Mouse (Mus musculus) forebrain, embryonic 10.5 days (tissue): ENCODE results near the gene Mnd1. TPM values are rescaled to one million over a fixed set of nuclear protein-coding genes. Genes with fewer than 3 reads are reported as not detected.

ENCODE experiments used
- DNase-seq: peaks from one replicate; pipeline ENCODE4 v3.0.0-alpha.2; 2017; ENCODE audit warnings: low spot score; ENCODE audit errors: extremely low spot score
- H3K27ac ChIP-seq: fragments of 300-500 bp; sonication (generic); 2 replicates; pipeline ENCODE4 v1.5.1; 2016; ENCODE audit warnings: mild to moderate bottlenecking
- H3K27me3 ChIP-seq: fragments of 300-500 bp; sonication (generic); 2 replicates; pipeline ENCODE4 v1.6.1; 2016; ENCODE audit warnings: mild to moderate bottlenecking; ENCODE audit not compliant: poor library complexity, severe bottlenecking
- H3K36me3 ChIP-seq: fragments of 300-500 bp; sonication (generic); replicated peaks from 2 replicates; pipeline ENCODE4 v1.6.1; 2016; ENCODE audit warnings: mild to moderate bottlenecking, moderate library complexity
- H3K4me1 ChIP-seq: fragments of 300-500 bp; sonication (generic); 2 replicates; pipeline ENCODE4 v1.6.1; 2016
- H3K4me3 ChIP-seq: fragments of 300-500 bp; sonication (generic); 2 replicates; pipeline ENCODE4 v1.5.1; 2016; ENCODE audit warnings: mild to moderate bottlenecking, moderate library complexity
- H3K9me3 ChIP-seq: fragments of 300-500 bp; sonication (generic); 2 replicates; pipeline ENCODE4 v1.6.1; 2016; ENCODE audit warnings: mild to moderate bottlenecking, moderate library complexity
- WGBS: fragments of 180-500 bp; shearing (Covaris S2); methylation state at CpG from one replicate; pipeline ENCODE4 v1.1.7; 2016; 5-methylcytosine and 5-hydroxymethylcytosine counted together
- polyA plus RNA-seq: library from polyadenylated mRNA; unstranded; fragments of >200 nt; fragmentation: Nextera tagmentation; extraction: Ambion mirVana; gene quantifications from 2 replicates; pipeline ENCODE4 v1.2.1, GENCODE M21; 2016

The Mnd1 gene
- polyA plus RNA-seq, 1 experiment from 2014 or later, result 14.7 TPM

DNA sequence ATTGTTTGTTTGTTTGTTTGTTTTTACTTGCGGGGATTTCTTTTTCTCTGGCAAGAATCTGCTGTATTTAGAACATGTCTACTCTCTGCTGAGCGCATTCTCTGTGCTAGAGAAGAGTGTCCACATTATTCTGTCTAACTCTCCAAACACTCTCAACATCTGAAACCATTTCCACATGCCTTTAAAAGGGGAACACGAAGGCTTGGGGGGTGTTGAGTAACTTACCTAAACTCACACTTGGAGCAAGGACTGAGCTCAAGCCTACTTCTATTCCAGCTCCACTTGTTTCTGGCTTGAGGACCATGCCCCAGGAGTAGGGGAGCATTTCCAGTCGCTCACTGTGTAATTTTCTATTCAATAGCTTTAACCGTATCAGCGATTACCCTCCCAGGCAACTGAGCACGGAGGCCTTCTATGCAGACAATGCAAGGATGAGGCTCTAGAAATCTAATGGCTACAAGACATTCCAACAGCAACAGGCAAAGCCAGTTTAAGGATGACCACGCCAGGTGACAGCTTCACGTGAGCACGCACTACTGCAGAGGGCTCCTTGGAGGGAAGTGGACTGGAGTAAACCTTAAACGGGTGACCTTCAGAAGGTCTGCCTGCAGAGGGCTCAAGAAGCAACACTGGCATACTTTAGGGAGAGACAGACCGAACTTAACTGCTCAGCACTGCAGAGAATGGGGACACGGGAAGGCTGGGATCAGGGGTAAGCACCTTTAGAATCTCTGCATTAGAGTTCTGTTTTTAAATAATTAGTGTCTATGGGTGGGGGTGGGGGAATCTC, 78.8 kb downstream of the Mnd1 start:
- H3K27me3 ChIP-seq, result no peaks in the 10 kb centered on the region
- no peak for DNase-seq
- H3K4me3 ChIP-seq, result no peak overlapping the region
- WGBS, result 80% methylated on average over 13 of the region's 13 CpGs
- 0 out of 2 replicates have a peak, but pooled peaks cover under 1% of the 10 kb centered on the region for H3K9me3 ChIP-seq
- H3K36me3 ChIP-seq, result no peaks in the 10 kb centered on the region
- H3K27ac ChIP-seq, result no peak overlapping the region
- H3K4me1 ChIP-seq, result no peaks in the 10 kb centered on the region; the same call in 1 of the 2 replicates

DNA sequence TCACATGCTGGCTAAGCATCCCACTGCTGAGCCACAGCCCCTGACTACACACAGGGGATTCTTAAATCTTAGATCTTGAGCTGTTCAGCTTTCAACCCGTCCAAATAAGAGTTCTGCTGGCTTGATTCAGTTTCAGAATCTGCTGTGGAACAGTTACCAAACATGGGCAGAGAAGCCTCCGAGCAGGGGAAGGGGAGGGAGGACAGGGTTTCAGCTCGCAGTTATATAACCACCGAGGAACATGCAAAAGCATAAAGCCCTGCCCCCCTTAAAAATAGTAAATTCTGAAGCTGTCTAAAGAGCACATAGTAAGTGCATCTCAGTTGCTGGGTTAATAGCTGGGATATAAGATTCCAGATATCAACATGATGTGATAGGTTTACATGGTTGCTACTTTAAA, 80.1 kb downstream of the Mnd1 start:
- Histone ChIP-seq H3K27ac (no peak overlapping the region), H3K27me3 (no peaks in the 10 kb centered on the region), H3K36me3 (no peaks in the 10 kb centered on the region), H3K4me1 (no peaks in the 10 kb centered on the region; the same call in 1 of the 2 replicates), H3K9me3 (no peaks in the 10 kb centered on the region), H3K4me3 (no peak overlapping the region)
- no peak for DNase-seq
- 84% methylated on average over 4 of the region's 4 CpGs for WGBS

DNA sequence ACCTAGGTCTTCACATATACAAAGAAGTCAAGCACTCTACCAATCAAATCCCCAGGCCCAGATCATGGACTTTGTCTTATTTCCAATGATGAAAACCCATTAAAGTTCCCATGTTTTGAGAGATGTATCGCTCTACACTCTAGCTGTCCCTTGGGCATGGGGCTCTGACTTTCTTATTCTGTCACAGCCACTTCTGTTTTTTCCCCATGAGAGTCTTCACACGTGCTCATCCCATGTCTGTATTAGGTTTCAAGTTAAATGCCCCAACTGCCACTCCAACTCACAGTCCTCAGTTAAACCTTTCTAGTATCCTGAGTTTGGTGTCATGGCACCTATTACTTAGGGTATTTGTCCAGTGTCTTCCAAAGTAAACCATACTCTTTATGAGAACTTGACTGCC, 80.8 kb downstream of the Mnd1 start:
- 85% methylated on average over 2 of the region's 2 CpGs for WGBS
- Histone ChIP-seq H3K4me3 (no peak overlapping the region), H3K9me3 (no peaks in the 10 kb centered on the region), H3K36me3 (no peaks in the 10 kb centered on the region), H3K4me1 (no peaks in the 10 kb centered on the region; the same call in 1 of the 2 replicates), H3K27ac (no peak overlapping the region), H3K27me3 (no peaks in the 10 kb centered on the region)
- DNase-seq, result no peak

DNA sequence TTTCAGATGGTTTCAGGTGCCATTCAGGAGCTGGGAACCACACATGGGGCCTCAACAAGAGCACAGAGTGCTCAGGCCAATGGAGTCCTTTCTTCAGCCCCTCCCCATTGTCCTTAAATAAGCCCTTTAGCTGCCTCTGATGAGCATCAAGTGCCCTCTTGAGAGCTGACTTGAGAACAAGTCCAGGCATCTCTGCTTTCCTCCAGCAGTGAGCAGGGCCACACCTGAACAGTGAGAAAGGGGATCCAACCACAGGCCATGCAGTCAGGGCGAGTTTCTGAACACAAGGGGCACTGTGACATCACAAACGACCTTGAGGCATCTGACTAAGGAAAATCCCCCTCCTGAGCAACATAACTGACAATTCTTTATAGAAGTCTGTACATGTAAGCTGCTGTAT, 83.9 kb downstream of the Mnd1 start:
- Histone ChIP-seq H3K27me3 (no peaks in the 10 kb centered on the region), H3K9me3 (no peaks in the 10 kb centered on the region), H3K27ac (no peak overlapping the region), H3K4me3 (no peak overlapping the region), H3K4me1 (no peaks in the 10 kb centered on the region; the same call in 1 of the 2 replicates), H3K36me3 (no peaks in the 10 kb centered on the region)
- DNase-seq, result no peak
- 18% methylated on average over 2 of the region's 2 CpGs for WGBS

DNA sequence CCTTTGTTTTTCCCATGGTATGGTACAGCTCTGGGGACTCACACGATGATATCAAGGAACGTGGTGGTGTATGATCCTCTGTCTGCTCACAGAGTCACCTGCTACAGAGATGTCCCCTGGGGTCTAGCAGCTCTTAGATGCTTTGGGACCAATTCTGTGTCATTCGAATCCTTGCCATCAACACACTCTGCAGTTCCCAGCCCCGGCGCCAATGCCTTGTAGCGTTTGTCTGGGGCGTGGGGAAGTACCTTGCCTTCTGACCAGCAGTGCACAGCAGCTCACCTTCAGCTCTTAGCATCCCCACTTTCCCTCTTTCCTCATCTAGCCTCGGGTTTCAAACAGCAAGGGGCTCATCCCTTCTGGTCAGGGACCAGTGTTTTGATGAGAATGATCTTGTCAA, 84.8 kb downstream of the Mnd1 start:
- H3K27ac ChIP-seq, result no peak overlapping the region
- no peak overlapping the region for H3K4me3 ChIP-seq
- no peaks in the 10 kb centered on the region for H3K36me3 ChIP-seq
- WGBS, result 88% methylated on average over 8 of the region's 8 CpGs
- no peaks in the 10 kb centered on the region for H3K27me3 ChIP-seq
- no peaks in the 10 kb centered on the region; the same call in 1 of the 2 replicates for H3K4me1 ChIP-seq
- H3K9me3 ChIP-seq, result no peaks in the 10 kb centered on the region
- DNase-seq, result no peak

DNA sequence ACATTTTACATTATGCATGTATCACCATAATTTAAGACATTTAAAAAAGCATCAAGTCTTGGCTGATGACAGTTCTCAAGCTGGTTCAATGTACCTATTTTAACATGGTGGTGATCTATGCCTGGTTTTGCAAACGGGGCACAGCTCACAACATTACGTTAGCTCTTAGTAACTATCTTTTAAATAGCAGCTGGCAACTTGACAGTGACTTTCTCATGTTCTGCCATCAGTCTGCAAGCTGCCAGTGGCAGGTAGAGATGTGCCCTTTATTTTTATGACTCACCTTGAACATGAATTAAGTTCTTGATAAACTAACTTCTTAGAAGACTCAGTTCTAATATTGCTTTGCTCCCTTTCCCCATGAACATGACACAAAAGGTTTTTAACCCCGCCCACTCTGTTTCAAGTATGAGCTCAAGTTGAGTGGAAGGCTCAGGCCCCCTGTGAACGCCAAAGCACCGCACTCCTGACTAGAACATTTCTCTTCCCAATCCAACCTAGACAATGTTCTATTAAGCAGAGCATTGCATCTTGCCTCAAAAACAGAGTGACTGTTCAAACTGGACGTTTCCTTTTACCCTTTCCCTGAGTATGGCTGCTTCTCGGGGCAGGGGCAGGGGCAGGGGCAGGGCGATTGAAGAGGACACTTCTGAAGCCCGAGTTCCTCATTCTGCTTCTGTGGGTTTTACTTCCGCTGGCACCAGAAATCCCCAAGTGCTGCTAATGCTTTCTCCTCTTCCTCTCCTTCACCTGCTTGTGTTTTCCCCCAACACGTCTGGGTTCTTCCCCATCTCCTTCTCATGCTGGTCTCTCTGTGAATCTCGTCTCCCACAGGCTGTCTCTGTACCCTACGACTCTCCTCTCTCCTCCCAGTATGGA, 86.5 kb downstream of the Mnd1 start:
- no peak for DNase-seq
- no peaks in the 10 kb centered on the region for H3K27me3 ChIP-seq
- H3K9me3 ChIP-seq, result no peaks in the 10 kb centered on the region
- no peak overlapping the region for H3K4me3 ChIP-seq
- H3K27ac ChIP-seq, result no peak overlapping the region
- no peaks in the 10 kb centered on the region for H3K36me3 ChIP-seq
- 85% methylated on average over 13 of the region's 13 CpGs for WGBS
- H3K4me1 ChIP-seq, result no peaks in the 10 kb centered on the region; the same call in 1 of the 2 replicates

DNA sequence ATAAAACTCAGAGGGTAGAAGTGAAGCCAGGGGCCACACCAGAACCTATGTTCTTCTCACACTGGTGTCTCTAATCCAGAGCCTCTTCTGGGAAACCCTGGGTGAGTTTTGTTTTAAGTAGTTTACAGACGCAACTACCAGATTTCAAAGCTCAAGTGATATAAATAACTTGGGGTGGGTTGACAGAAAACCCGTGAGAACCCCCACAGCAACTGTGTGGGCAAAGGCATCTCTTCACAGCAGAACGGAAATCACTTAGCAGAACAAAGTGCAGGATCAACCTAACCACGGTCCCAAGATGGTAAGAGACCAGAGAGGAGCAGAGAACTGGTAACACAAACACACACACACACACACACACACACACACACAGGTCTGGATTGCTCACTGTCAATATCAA, 89.8 kb downstream of the Mnd1 start:
- H3K27ac ChIP-seq, result no peak overlapping the region
- DNase-seq, result no peak
- peaks cover 7% of the 10 kb centered on the region; the same call in 1 of the 2 replicates for H3K4me1 ChIP-seq
- no peak overlapping the region for H3K4me3 ChIP-seq
- no peaks in the 10 kb centered on the region; the same call in 1 of the 2 replicates for H3K9me3 ChIP-seq
- no peaks in the 10 kb centered on the region for H3K36me3 ChIP-seq
- H3K27me3 ChIP-seq, result no peaks in the 10 kb centered on the region
- WGBS, result 83% methylated on average over 4 of the region's 4 CpGs

DNA sequence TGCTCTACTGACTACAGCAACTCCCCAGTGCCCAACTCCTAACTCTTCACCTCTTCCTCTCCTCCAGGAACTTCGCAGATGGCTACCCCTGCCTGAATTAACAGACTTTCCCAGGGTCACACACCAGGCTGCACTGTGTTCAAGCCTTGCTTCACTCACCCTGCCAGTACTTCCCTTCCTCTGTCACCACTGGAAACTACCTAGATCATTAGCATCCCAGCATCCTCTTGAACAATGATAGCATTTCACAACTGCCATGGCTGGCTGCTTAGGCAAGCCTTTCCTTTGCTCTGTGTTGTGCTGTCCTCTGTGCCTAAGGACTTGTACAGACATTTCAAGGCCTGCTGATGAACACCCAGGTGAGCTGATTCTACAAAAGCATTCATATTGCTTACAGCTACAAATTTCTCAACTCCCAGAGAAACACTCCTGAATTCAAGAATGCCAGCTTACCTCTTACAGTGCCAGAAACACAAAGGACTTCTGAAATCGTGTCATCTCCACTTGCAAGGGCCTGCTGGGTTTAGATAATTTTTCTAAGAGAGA, 92.1 kb downstream of the Mnd1 start:
- no peak overlapping the region for H3K27ac ChIP-seq
- H3K9me3 ChIP-seq, result peaks cover under 1% of the 10 kb centered on the region; the same call in 1 of the 2 replicates
- no peak for DNase-seq
- H3K4me3 ChIP-seq, result no peak overlapping the region
- 84% methylated on average over 2 of the region's 2 CpGs for WGBS
- peaks cover 10% of the 10 kb centered on the region; the same call in 1 of the 2 replicates for H3K4me1 ChIP-seq
- no peaks in the 10 kb centered on the region for H3K27me3 ChIP-seq
- H3K36me3 ChIP-seq, result no peaks in the 10 kb centered on the region

DNA sequence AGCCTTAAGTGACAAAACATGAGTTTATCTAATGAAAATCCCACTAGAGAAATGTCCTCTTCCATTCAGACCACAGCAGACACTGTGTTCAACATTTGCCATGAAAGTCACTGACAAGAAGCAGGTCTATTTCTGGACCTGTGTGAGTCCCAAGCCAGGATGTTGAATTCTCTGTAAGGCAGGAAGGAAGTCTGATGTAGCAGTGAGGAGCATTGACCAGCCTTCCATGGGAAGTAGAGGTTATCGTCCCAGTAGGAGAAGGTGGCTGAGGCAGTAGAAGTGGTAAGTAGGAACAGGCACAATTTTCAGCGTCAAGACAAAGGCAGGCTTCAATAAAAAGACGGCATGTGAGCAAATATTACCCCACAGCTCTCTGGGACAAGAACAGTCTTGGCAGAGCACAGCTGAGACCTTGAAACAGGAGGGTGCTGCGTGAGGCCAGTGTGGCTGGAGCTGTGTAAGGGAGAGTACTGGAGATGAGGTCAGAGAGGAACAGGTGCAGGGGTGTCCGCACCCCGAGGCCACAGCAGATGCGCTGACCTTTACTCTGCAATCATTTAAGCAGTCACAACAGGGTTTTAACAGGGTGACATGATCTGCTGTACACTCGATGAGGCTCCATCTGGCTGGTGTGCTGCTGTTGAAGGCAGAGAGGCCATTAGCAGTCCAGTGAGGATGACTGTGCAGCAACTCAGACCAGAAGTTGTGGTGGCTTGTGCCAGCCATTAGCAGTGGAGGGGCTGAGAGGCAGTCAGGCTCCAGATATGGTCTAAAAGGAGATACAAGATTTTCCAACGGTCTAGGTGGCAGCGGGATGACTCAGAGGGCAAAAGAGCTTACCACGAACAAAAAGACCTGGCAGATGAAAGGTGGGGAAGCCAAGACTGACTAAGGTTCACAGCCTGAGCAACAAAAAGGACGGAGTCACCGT, 93.8 kb downstream of the Mnd1 start:
- Histone ChIP-seq H3K27ac (peak overlapping the region; percentile 27), H3K4me1 (peaks cover 10% of the 10 kb centered on the region; the same call in 1 of the 2 replicates), H3K4me3 (no peak overlapping the region), H3K9me3 (peaks cover 12% of the 10 kb centered on the region; the same call in 1 of the 2 replicates), H3K27me3 (no peaks in the 10 kb centered on the region), H3K36me3 (no peaks in the 10 kb centered on the region)
- DNase-seq, result no peak
- WGBS, result 78% methylated on average over 13 of the region's 13 CpGs

DNA sequence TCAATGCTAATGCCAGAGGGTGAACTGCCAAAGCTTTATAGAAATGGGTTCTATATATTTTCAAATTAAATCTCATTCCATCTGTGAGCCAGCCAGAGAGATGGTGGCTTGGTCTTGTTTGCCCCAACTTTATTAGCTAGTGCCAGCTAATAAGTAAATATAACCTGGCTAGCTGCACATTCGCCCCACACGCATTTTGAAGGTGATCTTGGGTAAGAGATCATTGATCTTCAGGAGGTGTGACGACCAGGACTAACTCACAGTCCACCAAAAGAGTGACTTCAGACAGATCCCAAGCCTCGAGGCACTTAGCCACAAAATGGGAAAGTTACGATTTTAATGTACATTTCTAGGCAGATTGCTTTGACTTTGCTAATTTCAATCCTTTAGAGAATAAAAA, 94.6 kb downstream of the Mnd1 start:
- H3K9me3 ChIP-seq, result peaks cover 17% of the 10 kb centered on the region; the same call in 1 of the 2 replicates
- H3K27me3 ChIP-seq, result no peaks in the 10 kb centered on the region
- peaks cover 10% of the 10 kb centered on the region; the same call in 1 of the 2 replicates for H3K4me1 ChIP-seq
- WGBS, result 90% methylated on average over 5 of the region's 5 CpGs
- H3K4me3 ChIP-seq, result no peak overlapping the region
- H3K27ac ChIP-seq, result no peak overlapping the region
- no peak for DNase-seq
- no peaks in the 10 kb centered on the region for H3K36me3 ChIP-seq

DNA sequence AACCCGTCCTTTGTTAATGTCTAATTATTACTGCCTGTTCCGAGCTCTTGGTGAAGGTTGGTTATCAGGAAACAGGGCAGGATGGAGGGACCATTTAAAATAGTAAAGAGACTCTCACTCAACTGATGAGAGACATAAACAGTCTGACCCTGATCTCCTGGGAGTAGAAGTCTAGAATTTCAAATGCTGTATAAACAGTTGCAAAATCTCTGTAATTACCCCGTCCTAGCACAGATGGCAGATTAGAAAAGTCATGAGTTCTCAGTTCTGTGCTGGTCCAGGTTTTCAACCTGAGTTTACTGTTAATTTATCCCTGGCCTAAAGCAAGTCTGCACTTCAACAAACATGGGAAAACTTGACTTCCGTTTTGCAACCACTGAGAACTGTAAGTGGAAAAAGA, 95.5 kb downstream of the Mnd1 start:
- WGBS, result 75% methylated on average over 4 of the region's 4 CpGs
- no peak for DNase-seq
- H3K27me3 ChIP-seq, result no peaks in the 10 kb centered on the region
- peaks cover 10% of the 10 kb centered on the region; the same call in 1 of the 2 replicates for H3K4me1 ChIP-seq
- peaks cover 23% of the 10 kb centered on the region; the same call in 1 of the 2 replicates for H3K9me3 ChIP-seq
- H3K4me3 ChIP-seq, result no peak overlapping the region
- no peak overlapping the region for H3K27ac ChIP-seq
- H3K36me3 ChIP-seq, result no peaks in the 10 kb centered on the region

DNA sequence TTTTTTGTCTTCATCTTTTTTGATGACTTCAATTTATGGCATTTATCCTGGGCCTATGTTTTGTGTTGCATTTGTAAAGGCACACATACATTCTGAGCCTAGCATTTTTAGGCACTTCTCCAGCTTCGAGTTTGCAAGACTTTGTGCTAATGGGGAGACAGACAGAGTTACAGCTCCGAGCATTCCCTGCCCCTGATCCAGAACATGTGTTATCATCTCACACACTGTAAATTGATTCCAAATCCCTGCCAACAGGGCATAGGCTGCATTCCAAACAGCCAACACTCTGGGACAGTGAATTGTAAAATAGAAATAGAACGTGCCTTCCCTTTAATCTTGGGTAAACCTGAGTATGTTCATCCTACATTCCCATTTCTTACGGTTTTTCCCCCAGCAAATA, 95.9 kb downstream of the Mnd1 start:
- H3K4me3 ChIP-seq, result no peak overlapping the region
- H3K4me1 ChIP-seq, result peaks cover 10% of the 10 kb centered on the region; the same call in 1 of the 2 replicates
- H3K27ac ChIP-seq, result no peak overlapping the region
- H3K9me3 ChIP-seq, result peaks cover 24% of the 10 kb centered on the region; the same call in 1 of the 2 replicates
- 71% methylated on average over 4 of the region's 4 CpGs for WGBS
- DNase-seq, result no peak
- no peaks in the 10 kb centered on the region for H3K36me3 ChIP-seq
- H3K27me3 ChIP-seq, result no peaks in the 10 kb centered on the region
